Mouse (Mus musculus): Measurements from ENCODE around the gene Clnk. TPM values are rescaled to one million over a fixed set of nuclear protein-coding genes. Genes with fewer than 3 reads are reported as not detected.

Clnk gene
- total RNA-seq, 2 experiments from 2014 or later = not detected

- no peak for DNase-seq
- intact Hi-C loops (cut with DNase I) = no loop called here
These were observed 18.4 kb downstream of the Clnk start for GRCm38 (mm10) chr5:38858015-38858721.

- DNase-seq = no peak
- intact Hi-C loops (cut with DNase I) = no loop called here
These were observed 19.0 kb downstream of the Clnk start for GRCm38 (mm10) chr5:38857591-38857990.

DNA sequence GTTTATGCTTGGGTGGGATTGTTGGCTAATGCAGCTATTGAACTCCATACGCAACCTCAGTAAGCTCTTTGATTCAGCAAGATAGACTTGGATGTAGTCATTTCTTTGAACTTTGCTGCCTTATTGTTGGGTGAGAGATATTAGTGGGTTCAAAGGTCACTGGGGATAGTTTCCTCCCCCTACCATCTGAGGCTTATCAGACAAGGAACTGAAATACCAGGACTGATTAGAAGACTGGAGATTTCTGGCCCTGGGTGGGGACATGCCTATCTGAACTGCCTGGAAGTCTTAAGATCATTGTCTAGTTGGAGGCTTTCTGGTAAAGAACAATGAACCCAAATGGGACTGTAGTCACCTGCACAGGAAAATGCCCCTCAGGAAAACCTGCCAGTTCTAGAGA, 26.4 kb downstream of the Clnk start:
- intact Hi-C loops (cut with DNase I) = no loop called here

DNA sequence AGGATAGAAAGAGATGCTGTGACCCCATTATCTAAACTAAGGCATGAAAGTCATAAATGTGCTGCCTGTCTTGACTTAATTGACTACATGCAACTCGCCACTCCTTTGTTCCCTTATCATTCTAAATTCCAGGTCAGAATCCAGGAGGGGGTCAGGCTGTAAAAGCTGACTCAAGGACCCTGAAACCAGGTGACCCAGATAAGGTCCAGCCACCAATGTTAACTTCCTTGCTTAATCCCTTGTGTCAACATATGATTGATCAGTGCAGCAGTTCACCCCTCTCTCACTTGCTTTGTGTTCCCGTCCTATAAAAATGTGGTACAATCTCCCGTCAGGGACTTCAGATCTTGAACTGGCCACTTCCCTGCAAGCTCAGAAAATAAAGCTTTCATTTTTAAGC, 31.1 kb downstream of the Clnk start:
- DNase-seq = no peak
- intact Hi-C loops (cut with DNase I) = no loop called here

More for the DNA sequence above, 26.4 kb downstream of the Clnk start:
- DNase-seq = no peak

GRCm38 (mm10) chr5:38844312-38844711, 32.3 kb downstream of the Clnk start:
- DNase-seq = no peak
- intact Hi-C loops (cut with DNase I) = no loop called here

GRCm38 (mm10) chr5:38839981-38840380, 36.6 kb downstream of the Clnk start:
- no peak for DNase-seq
- intact Hi-C loops (cut with DNase I) = no loop called here

GRCm38 (mm10) chr5:38827310-38827709, 49.3 kb downstream of the Clnk start:
- no peak for DNase-seq
- intact Hi-C loops (cut with DNase I) = no loop called here

DNA sequence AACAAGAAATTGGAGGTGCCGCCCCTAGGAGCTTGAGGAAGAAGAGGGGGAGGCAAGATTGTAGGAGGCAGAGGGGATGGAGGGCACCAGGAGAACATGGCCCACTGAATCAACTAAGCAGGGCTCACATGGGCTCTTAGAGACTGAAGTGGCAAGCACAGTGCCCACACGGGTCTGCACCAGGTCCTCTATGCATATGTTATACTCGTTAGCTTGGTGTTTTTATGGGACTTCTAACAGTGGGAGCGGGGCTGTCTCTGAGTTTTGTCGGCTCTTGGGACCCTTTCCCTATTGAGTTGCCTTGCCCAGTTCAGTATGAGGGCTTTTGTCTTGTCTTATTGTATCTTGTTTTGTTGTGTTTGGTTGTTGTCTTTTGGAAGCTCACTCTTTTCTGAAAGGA, 50.0 kb downstream of the Clnk start:
- DNase-seq = no peak
- intact Hi-C loops (cut with DNase I) = no loop called here

DNA sequence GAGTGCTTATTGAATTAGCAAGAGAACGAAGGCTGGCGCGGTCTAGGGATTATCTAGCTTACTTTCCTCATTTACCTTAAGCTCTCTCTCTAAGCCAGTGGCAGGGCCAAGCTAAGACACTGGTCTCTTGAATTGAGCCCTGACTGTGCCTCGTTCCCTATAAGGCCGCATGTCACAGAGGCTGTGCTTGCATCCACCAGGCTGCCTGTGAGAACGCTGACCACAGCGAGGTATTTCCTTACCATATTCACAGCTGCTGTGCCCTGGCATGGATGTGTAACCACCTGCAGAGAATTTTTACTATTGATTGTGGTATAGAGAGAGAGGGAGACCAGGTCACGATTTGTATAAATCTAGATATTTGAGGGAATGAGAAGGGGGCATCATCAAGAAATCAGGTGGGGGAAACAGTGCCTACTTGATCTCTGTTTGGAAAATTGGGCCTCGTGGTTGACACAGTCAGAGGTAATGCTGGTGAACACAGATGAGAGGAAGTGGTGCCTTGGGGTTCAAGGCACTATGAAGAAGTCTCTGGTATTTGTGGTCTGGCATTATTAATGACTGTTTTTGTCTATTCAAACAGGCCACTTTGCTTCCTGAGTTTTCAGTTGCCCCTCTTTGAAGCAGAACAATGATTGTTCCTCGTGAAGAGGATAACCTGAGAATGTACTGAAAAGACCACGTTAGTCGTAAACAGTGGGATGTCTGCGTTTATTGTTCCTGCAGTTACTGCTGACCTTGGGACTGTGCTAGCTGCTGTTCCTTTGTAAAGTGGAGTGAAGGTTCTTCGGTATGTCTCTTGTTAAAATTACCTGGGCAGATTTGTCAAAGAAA, 52.3 kb downstream of the Clnk start:
- DNase-seq = no peak
- intact Hi-C loops (cut with DNase I) = no loop called here

GRCm38 (mm10) chr5:38813391-38814109, 63.1 kb downstream of the Clnk start:
- DNase-seq = no peak
- intact Hi-C loops (cut with DNase I) = no loop called here

GRCm38 (mm10) chr5:38812916-38813315, 63.7 kb downstream of the Clnk start:
- intact Hi-C loops (cut with DNase I) = no loop called here
- DNase-seq = no peak

DNA sequence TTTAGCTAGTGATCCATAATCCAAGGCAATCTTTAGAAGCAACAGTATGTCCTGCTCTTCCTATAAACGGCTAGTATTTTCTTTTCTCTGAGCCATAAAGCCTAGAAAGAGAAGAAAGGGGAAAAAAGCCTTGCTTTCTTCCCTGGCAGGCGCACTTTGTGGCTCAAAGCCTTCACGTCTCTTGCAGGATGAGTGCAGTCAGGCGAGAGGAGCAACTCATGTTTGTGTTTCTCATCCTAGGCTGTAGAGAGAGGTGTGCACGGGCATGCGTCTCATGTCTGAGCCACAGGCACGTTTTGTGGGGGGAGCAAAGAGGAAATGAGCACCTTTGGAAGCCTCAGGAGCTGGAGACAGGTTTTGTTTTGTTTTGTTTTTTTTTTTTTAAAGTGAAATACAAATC, 64.2 kb downstream of the Clnk start:
- intact Hi-C loops (cut with DNase I) = no loop called here
- no peak for DNase-seq

DNA sequence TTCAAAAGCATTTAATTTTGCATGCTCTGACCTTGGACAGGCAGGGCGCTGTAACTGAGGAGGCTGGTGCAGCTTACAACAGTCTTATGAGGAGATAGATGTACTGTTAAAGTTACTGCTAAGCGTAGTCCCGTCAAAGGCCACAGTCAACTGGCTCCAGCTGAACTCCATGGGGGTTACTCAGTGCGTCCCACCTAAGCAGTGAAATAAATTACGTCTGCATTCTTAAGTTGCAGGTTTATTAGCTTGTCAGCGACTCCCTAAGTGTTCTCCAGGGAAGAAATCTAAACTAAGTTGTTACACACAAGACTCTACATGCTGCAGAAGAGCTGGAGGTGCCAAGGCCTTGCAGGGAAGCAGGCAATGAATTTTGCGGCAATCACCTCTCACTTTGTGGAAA, 77.7 kb downstream of the Clnk start:
- intact Hi-C loops (cut with DNase I) = no loop called here
- no peak for DNase-seq

DNA sequence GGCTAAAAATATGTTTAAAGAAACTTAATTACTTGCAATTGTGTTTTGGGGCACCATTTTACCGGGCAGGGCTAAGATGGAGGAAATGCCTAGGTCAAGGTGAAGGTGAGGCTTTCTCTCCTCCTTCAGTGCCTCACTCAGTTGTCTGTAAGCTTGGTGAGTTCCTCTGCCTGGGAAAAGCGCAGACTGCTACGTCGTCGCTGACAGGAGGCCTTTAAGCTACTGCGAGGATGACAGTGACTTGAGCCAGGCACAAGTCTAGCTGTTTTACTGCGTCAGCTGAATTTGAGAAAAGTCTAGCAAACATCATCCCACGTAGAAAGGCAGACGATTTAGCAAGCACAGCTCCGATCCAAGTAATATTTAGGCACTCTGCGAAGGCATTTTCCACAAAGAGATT, 81.5 kb downstream of the Clnk start:
- no peak for DNase-seq
- intact Hi-C loops (cut with DNase I) = no loop called here

DNA sequence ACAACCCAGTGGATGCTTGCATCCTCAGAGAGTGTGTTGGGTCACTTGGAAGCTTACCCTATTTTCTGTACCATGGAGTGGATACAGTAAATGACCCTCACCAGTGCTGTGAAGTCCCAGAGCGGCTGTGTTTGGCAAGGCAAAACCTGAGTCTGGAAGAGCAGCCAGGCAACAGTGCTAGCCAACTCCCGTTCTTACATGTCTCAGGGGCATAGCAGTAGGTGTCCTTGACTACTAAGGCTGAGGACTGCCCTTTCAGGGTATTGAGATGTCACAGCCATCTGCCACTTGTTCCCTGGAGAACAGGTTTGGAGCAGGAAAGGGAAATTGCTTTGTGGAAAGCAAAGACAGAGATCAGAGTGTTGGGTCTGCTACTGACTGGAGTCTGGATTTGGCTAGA, 85.5 kb downstream of the Clnk start:
- DNase-seq = no peak
- intact Hi-C loops (cut with DNase I) = no loop called here

GRCm38 (mm10) chr5:38788820-38789219, 87.8 kb downstream of the Clnk start:
- DNase-seq = no peak
- intact Hi-C loops (cut with DNase I) = no loop called here

DNA sequence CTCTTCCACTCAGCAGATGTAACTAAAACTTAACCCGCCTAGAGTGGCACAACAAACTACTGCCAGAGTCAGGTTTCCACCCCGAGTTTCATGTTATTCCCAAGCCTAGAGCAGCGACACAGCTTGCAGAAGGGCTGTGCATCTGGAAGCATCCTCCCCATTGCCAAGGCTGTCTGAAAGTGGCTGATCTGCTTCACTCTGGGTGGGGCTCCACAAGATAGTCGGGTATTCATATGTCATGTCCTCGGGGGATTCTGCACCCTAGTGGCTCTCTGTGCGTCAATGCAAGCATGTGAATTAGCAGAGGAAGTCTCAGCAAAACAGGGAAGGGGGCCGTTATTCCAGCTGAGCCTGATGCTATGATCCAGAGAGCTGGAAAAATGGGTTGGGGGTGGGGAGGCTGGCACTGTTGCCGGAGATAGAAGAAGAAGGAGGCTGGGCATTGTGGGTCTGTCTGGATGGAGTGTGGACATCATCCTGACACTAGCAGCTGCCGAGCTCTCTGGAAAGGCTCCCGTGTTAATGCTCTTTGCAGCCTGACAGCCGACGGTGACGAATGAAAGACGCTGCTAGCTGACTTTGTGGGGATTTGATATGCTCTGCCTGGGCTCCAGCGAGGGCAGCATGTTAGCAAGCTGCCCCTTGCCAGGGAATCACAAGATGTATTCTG, 88.6 kb downstream of the Clnk start:
- peak in 1 of 2 experiments; percentile 12 for DNase-seq
- intact Hi-C loops (cut with DNase I) = no loop called here

DNA sequence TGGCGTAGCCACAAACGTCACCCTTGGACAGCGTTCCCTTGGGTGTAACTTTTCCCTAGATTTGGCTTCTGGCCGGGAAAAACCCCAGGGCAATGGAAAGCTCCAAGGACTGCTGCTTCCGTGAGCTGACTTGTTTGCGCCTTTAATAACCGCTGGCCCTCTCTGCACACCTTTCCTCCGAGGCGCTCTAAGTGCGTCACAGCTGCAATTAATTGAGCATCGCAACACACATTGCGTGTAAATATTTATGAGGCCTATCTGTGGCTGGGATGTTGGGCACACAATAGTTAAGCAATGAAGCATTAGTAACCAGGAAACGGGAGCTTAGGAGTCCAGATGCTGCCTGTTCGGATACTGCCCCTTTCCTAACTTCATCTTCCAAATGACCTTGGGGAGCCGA, 90.5 kb downstream of the Clnk start:
- DNase-seq = no peak
- intact Hi-C loops (cut with DNase I) = no loop called here

GRCm38 (mm10) chr5:38785686-38786085, 90.9 kb downstream of the Clnk start:
- intact Hi-C loops (cut with DNase I) = no loop called here
- DNase-seq = no peak

DNA sequence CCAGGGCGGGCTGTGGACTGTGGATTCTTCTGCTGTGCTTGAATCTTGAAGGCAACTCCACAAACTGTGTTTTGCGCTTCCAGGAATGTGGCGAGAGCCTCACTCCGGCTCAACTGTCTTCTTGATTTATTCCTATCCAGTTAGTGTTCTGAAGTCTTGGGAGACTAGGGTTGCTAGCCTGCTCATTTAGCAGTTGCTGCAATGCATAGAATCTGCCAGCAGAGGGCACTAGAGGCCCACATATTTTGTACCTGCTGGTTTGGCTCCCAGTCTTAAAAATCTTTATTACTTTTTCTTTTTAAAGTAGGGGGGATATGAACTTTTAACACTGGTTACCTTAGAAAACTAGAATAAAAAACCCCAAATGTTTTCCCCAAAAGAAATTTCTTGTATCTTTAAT, 94.8 kb downstream of the Clnk start:
- DNase-seq = peak; percentile 71 to 82
- intact Hi-C loops (cut with DNase I) = loop anchor here (2.0 kb wide), 2 partner anchors 859 to 1179 kb away; no protein-coding TSS in a partner anchor

- peak in 1 of 2 experiments; percentile 13 for DNase-seq
- intact Hi-C loops (cut with DNase I) = no loop called here
These were observed 96.0 kb downstream of the Clnk start for GRCm38 (mm10) chr5:38780631-38781030.

All from heart, postnatal 14 days (tissue).